Mouse (Mus musculus): ENCODE measurements around the gene H2-M10.6. TPM values are rescaled to one million over a fixed set of nuclear protein-coding genes. Genes with fewer than 3 reads are reported as not detected.

Gene H2-M10.6
- polyA plus RNA-seq, 1 experiment from 2014 or later = not detected

GRCm38 (mm10) chr17:36836874-36837647 is 25.1 kb downstream of the H2-M10.6 start, which contains the start of gene Trim26:
Gene Trim26 (plus strand): TSS chr17:36837134.
- no peaks in the 10 kb centered on the region for H3K36me3 ChIP-seq (ENCODE audit: control insufficient read depth, insufficient read depth, low read length)
- no peaks in the 10 kb centered on the region for H3K9me3 ChIP-seq (ENCODE audit: control insufficient read depth, low read length)
- peaks cover 5% of the 10 kb centered on the region for H3K4me1 ChIP-seq (ENCODE audit: control insufficient read depth, insufficient read depth, low read length)
- WGBS = under 1% methylated on average over 58 of the region's 58 CpGs
- peak; percentile 99 for ATAC-seq (ENCODE audit: low read depth)
- peak within 1 kb of the TSS; percentile 94 for H3K27ac ChIP-seq (ENCODE audit: low read depth, low read length)
- peak within 1 kb of the TSS; percentile 63 for H3K4me2 ChIP-seq (ENCODE audit: low read depth, low read length)
- H3K27me3 ChIP-seq (ENCODE audit: control insufficient read depth, insufficient read depth, low read length) = no peaks in the 10 kb centered on the region
- H3K4me3 ChIP-seq (ENCODE audit: low read depth, low read length) = peak within 1 kb of the TSS; percentile 75
- H3K9ac ChIP-seq (replicated peaks; ENCODE audit: low read depth, low read length) = peak within 1 kb of the TSS; percentile 88

- 88% methylated on average over 5 of the region's 5 CpGs for WGBS
- no peak overlapping the region for H3K27ac ChIP-seq (ENCODE audit: low read depth, low read length)
- ATAC-seq (ENCODE audit: low read depth) = no peak
These were observed 27.0 kb downstream of the H2-M10.6 start for GRCm38 (mm10) chr17:36839001-36839400.

GRCm38 (mm10) chr17:36839931-36840330 is 28.0 kb downstream of the H2-M10.6 start:
- no peak overlapping the region for H3K4me3 ChIP-seq (ENCODE audit: low read depth, low read length)
- WGBS = 85% methylated on average over 3 of the region's 3 CpGs
- H3K4me2 ChIP-seq (ENCODE audit: low read depth, low read length) = no peak overlapping the region
- H3K27me3 ChIP-seq (ENCODE audit: control insufficient read depth, insufficient read depth, low read length) = no peaks in the 10 kb centered on the region
- H3K9me3 ChIP-seq (ENCODE audit: control insufficient read depth, low read length) = no peaks in the 10 kb centered on the region
- no peaks in the 10 kb centered on the region for H3K36me3 ChIP-seq (ENCODE audit: control insufficient read depth, insufficient read depth, low read length)
- ATAC-seq (ENCODE audit: low read depth) = no peak
- H3K9ac ChIP-seq (replicated peaks; ENCODE audit: low read depth, low read length) = no peak overlapping the region
- H3K4me1 ChIP-seq (ENCODE audit: control insufficient read depth, insufficient read depth, low read length) = peaks cover 5% of the 10 kb centered on the region
- H3K27ac ChIP-seq (ENCODE audit: low read depth, low read length) = no peak overlapping the region

More at GRCm38 (mm10) chr17:36839001-36839400, 27.0 kb downstream of the H2-M10.6 start:
- H3K36me3 ChIP-seq (ENCODE audit: control insufficient read depth, insufficient read depth, low read length) = no peaks in the 10 kb centered on the region
- no peaks in the 10 kb centered on the region for H3K27me3 ChIP-seq (ENCODE audit: control insufficient read depth, insufficient read depth, low read length)
- H3K9me3 ChIP-seq (ENCODE audit: control insufficient read depth, low read length) = no peaks in the 10 kb centered on the region
- H3K4me2 ChIP-seq (ENCODE audit: low read depth, low read length) = no peak overlapping the region
- no peak overlapping the region for H3K4me3 ChIP-seq (ENCODE audit: low read depth, low read length)
- H3K4me1 ChIP-seq (ENCODE audit: control insufficient read depth, insufficient read depth, low read length) = peaks cover 5% of the 10 kb centered on the region
- H3K9ac ChIP-seq (replicated peaks; ENCODE audit: low read depth, low read length) = no peak overlapping the region

- no peak overlapping the region for H3K27ac ChIP-seq (ENCODE audit: low read depth, low read length)
- ATAC-seq (ENCODE audit: low read depth) = no peak
- H3K4me1 ChIP-seq (ENCODE audit: control insufficient read depth, insufficient read depth, low read length) = peaks cover 5% of the 10 kb centered on the region
- H3K9me3 ChIP-seq (ENCODE audit: control insufficient read depth, low read length) = no peaks in the 10 kb centered on the region
- no peak overlapping the region for H3K4me3 ChIP-seq (ENCODE audit: low read depth, low read length)
- no peak overlapping the region for H3K4me2 ChIP-seq (ENCODE audit: low read depth, low read length)
- no peaks in the 10 kb centered on the region for H3K27me3 ChIP-seq (ENCODE audit: control insufficient read depth, insufficient read depth, low read length)
- no peak overlapping the region; the same call in 1 of the 2 replicates for H3K9ac ChIP-seq (replicated peaks; ENCODE audit: low read depth, low read length)
- no peaks in the 10 kb centered on the region for H3K36me3 ChIP-seq (ENCODE audit: control insufficient read depth, insufficient read depth, low read length)
These were observed 29.0 kb downstream of the H2-M10.6 start for GRCm38 (mm10) chr17:36840961-36841445.

- no peak overlapping the region for H3K4me3 ChIP-seq (ENCODE audit: low read depth, low read length)
- H3K4me2 ChIP-seq (ENCODE audit: low read depth, low read length) = no peak overlapping the region
- no peaks in the 10 kb centered on the region for H3K27me3 ChIP-seq (ENCODE audit: control insufficient read depth, insufficient read depth, low read length)
- no peaks in the 10 kb centered on the region for H3K4me1 ChIP-seq (ENCODE audit: control insufficient read depth, insufficient read depth, low read length)
- no peak for ATAC-seq (ENCODE audit: low read depth)
- no peaks in the 10 kb centered on the region for H3K36me3 ChIP-seq (ENCODE audit: control insufficient read depth, insufficient read depth, low read length)
- WGBS = 79% methylated on average over 7 of the region's 7 CpGs
- no peak overlapping the region for H3K9ac ChIP-seq (replicated peaks; ENCODE audit: low read depth, low read length)
- no peaks in the 10 kb centered on the region for H3K9me3 ChIP-seq (ENCODE audit: control insufficient read depth, low read length)
- H3K27ac ChIP-seq (ENCODE audit: low read depth, low read length) = no peak overlapping the region
These were observed 31.7 kb downstream of the H2-M10.6 start for GRCm38 (mm10) chr17:36843696-36844095.

GRCm38 (mm10) chr17:36844286-36844719 is 32.3 kb downstream of the H2-M10.6 start:
- H3K36me3 ChIP-seq (ENCODE audit: control insufficient read depth, insufficient read depth, low read length) = no peaks in the 10 kb centered on the region
- H3K4me1 ChIP-seq (ENCODE audit: control insufficient read depth, insufficient read depth, low read length) = no peaks in the 10 kb centered on the region
- no peak overlapping the region for H3K4me2 ChIP-seq (ENCODE audit: low read depth, low read length)
- H3K9me3 ChIP-seq (ENCODE audit: control insufficient read depth, low read length) = no peaks in the 10 kb centered on the region
- ATAC-seq (ENCODE audit: low read depth) = no peak
- no peak overlapping the region for H3K9ac ChIP-seq (replicated peaks; ENCODE audit: low read depth, low read length)
- no peaks in the 10 kb centered on the region for H3K27me3 ChIP-seq (ENCODE audit: control insufficient read depth, insufficient read depth, low read length)
- H3K4me3 ChIP-seq (ENCODE audit: low read depth, low read length) = no peak overlapping the region
- H3K27ac ChIP-seq (ENCODE audit: low read depth, low read length) = no peak overlapping the region

- WGBS = 43% methylated on average over 1 of the region's 1 CpGs
- H3K9me3 ChIP-seq (ENCODE audit: control insufficient read depth, low read length) = no peaks in the 10 kb centered on the region
- H3K4me3 ChIP-seq (ENCODE audit: low read depth, low read length) = no peak overlapping the region
- no peaks in the 10 kb centered on the region for H3K4me1 ChIP-seq (ENCODE audit: control insufficient read depth, insufficient read depth, low read length)
- H3K4me2 ChIP-seq (ENCODE audit: low read depth, low read length) = no peak overlapping the region
- H3K27ac ChIP-seq (ENCODE audit: low read depth, low read length) = no peak overlapping the region
- ATAC-seq (ENCODE audit: low read depth) = no peak
- no peaks in the 10 kb centered on the region for H3K36me3 ChIP-seq (ENCODE audit: control insufficient read depth, insufficient read depth, low read length)
- no peak overlapping the region for H3K9ac ChIP-seq (replicated peaks; ENCODE audit: low read depth, low read length)
- no peaks in the 10 kb centered on the region for H3K27me3 ChIP-seq (ENCODE audit: control insufficient read depth, insufficient read depth, low read length)
These were observed 32.8 kb downstream of the H2-M10.6 start for GRCm38 (mm10) chr17:36844725-36845124.

GRCm38 (mm10) chr17:36848911-36849310 is 36.9 kb downstream of the H2-M10.6 start:
- peaks cover 12% of the 10 kb centered on the region for H3K36me3 ChIP-seq (ENCODE audit: control insufficient read depth, insufficient read depth, low read length)
- 83% methylated on average over 5 of the region's 5 CpGs for WGBS
- no peak overlapping the region for H3K4me2 ChIP-seq (ENCODE audit: low read depth, low read length)
- no peak overlapping the region for H3K4me3 ChIP-seq (ENCODE audit: low read depth, low read length)
- no peak overlapping the region for H3K9ac ChIP-seq (replicated peaks; ENCODE audit: low read depth, low read length)
- H3K27me3 ChIP-seq (ENCODE audit: control insufficient read depth, insufficient read depth, low read length) = no peaks in the 10 kb centered on the region
- H3K9me3 ChIP-seq (ENCODE audit: control insufficient read depth, low read length) = no peaks in the 10 kb centered on the region
- no peaks in the 10 kb centered on the region for H3K4me1 ChIP-seq (ENCODE audit: control insufficient read depth, insufficient read depth, low read length)
- no peak for ATAC-seq (ENCODE audit: low read depth)
- no peak overlapping the region for H3K27ac ChIP-seq (ENCODE audit: low read depth, low read length)

GRCm38 (mm10) chr17:36849992-36850391 is 38.0 kb downstream of the H2-M10.6 start:
- Histone ChIP-seq H3K4me3 (ENCODE audit: low read depth, low read length) (no peak overlapping the region), H3K4me2 (ENCODE audit: low read depth, low read length) (no peak overlapping the region), H3K9me3 (ENCODE audit: control insufficient read depth, low read length) (no peaks in the 10 kb centered on the region), H3K27me3 (ENCODE audit: control insufficient read depth, insufficient read depth, low read length) (no peaks in the 10 kb centered on the region), H3K9ac (replicated peaks; ENCODE audit: low read depth, low read length) (no peak overlapping the region), H3K27ac (ENCODE audit: low read depth, low read length) (no peak overlapping the region), H3K4me1 (ENCODE audit: control insufficient read depth, insufficient read depth, low read length) (no peaks in the 10 kb centered on the region), H3K36me3 (ENCODE audit: control insufficient read depth, insufficient read depth, low read length) (peaks cover 12% of the 10 kb centered on the region)
- WGBS = 100% methylated on average over 2 of the region's 2 CpGs
- no peak for ATAC-seq (ENCODE audit: low read depth)

Measured in neural tube, embryonic 14.5 days (tissue).